Mouse (Mus musculus) bone marrow, adult 2 months (tissue): ENCODE measurements around the gene H2-T3.
"Not testable (repeated sequence)": the region's sequence is repeated elsewhere in the genome, so short reads cannot be mapped to it uniquely, and the experiment has no call there.

ENCODE experiments used
- CTCF ChIP-seq: fragments of 200-500 bp; IDR thresholded peaks from 2 replicates; pipeline ENCODE4 v1.5.1; 2011; ENCODE audit warnings: low read length, control low read depth; ENCODE audit not compliant: control insufficient read depth, insufficient read depth
- POLR2A ChIP-seq: fragments of 200-500 bp; IDR thresholded peaks from 2 replicates; pipeline ENCODE4 v1.6.1; 2011; ENCODE audit warnings: low read depth, mild to moderate bottlenecking, control low read depth, low read length, borderline replicate concordance; ENCODE audit not compliant: control insufficient read depth

DNA sequence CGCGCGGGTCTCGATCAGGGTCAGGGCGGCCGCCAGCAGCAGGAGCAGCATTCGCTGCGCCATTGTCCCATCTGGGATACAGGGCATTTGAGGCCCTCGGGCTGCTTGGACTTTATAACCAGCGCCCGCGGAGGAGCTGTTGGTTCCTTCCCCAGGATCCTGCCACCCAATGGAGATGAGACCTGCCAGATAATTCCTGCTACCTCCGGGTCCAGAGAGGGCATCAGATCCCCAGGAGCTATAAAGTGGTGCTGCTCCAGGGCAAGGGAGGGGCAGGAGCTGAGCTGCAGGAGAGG is 44.3 kb downstream of the H2-T3 start:
- TF ChIP-seq CTCF, POLR2A: not testable (repeated sequence)
